Mouse (Mus musculus) myocyte (in vitro differentiated cells): ENCODE data around the gene Arl10.

Experiments used
- CEBPB ChIP-seq: IDR thresholded peaks from 2 replicates; pipeline ENCODE4 v1.6.1; 2011; ENCODE audit warnings: mild to moderate bottlenecking, moderate library complexity; ENCODE audit not compliant: poor library complexity, insufficient read depth, severe bottlenecking
- E2F4 ChIP-seq: IDR thresholded peaks from one replicate; pipeline ENCODE4 v1.6.1; 2011; ENCODE audit warnings: mild to moderate bottlenecking, control low read depth, moderate library complexity; ENCODE audit not compliant: insufficient read depth
- MAX ChIP-seq: IDR thresholded peaks from one replicate; pipeline ENCODE4 v1.6.1; 2011; ENCODE audit warnings: low read depth, mild to moderate bottlenecking, control low read depth
- MYOG ChIP-seq, 3 experiments: IDR thresholded peaks; one replicate each; pipeline ENCODE4 v1.6.1; 2011; ENCODE audit warnings: control low read depth in 2 of 3, low read depth in 2 of 3, mild to moderate bottlenecking in 2 of 3; ENCODE audit not compliant: insufficient read length in 2 of 3, control insufficient read depth in 1 of 3, insufficient read depth in 1 of 3
- POLR2A ChIP-seq: IDR thresholded peaks from one replicate; pipeline ENCODE4 v1.6.1; 2011; ENCODE audit warnings: low read depth, mild to moderate bottlenecking, control low read depth, moderate library complexity; ENCODE audit not compliant: insufficient read length
- POLR2AphosphoS2 ChIP-seq: IDR thresholded peaks from one replicate; pipeline ENCODE4 v1.6.1; 2011; ENCODE audit warnings: low read depth, control low read depth; ENCODE audit not compliant: insufficient read length
- REST ChIP-seq: IDR thresholded peaks from one replicate; pipeline ENCODE4 v1.6.1; 2011; ENCODE audit warnings: mild to moderate bottlenecking, control low read depth, moderate library complexity; ENCODE audit not compliant: insufficient read depth, insufficient read length
- TCF12 ChIP-seq: IDR thresholded peaks from one replicate; pipeline ENCODE4 v1.6.1; 2011; ENCODE audit warnings: mild to moderate bottlenecking, control low read depth; ENCODE audit not compliant: poor library complexity, insufficient read depth, severe bottlenecking
- USF1 ChIP-seq: IDR thresholded peaks from one replicate; pipeline ENCODE4 v1.6.1; 2011; ENCODE audit warnings: low read depth, mild to moderate bottlenecking, control low read depth, moderate library complexity

DNA sequence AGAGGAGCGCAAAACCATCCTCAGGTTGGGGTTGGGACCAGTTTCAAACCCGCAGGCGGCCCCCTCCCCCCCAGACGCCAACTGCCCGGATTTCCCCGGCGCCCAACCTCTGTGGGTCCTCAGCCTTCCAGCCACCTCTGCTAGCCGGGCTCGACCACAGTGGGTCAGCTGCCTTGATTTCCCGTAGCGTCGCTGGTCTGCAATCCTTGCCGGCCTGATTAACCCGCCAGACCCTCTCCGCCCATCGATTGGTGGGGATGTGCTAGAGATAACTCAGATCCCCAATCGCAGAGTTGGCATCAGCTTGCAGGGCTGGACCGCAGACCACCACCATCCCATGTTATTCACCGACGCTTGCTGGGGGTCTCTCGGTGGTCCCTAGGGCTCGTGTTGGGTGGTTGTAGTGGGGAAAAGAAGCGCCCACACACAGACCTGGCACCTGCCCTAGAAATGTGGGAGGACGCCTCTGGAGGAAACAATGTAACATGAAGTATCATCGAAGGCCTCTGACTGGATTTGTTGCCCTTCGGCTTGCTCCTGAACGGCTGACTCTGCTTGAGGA, 47.2 kb downstream of the Arl10 start:
- TF ChIP-seq CEBPB: no peak
- no peak for TF ChIP-seq MAX
- no peak for TF ChIP-seq POLR2AphosphoS2
- TF ChIP-seq E2F4: no peak
- no peak for TF ChIP-seq TCF12
- no peak for TF ChIP-seq POLR2A
- no peak for TF ChIP-seq USF1
- TF ChIP-seq MYOG (IDR thresholded peaks at IDR 0.05; ENCODE audit: control insufficient read depth in 1 of 3, insufficient read depth in 1 of 3, insufficient read length in 2 of 3, low read depth in 2 of 3): no peak
- TF ChIP-seq REST: no peak
